Mouse (Mus musculus) forebrain, embryonic 14.5 days (tissue): ENCODE measurements around the gene Mvb12b. TPM values are rescaled to one million over a fixed set of nuclear protein-coding genes. Genes with fewer than 3 reads are reported as not detected.

ENCODE experiments used
- polyA plus RNA-seq: library from polyadenylated mRNA; unstranded; fragments of >200 nt; fragmentation: Nextera tagmentation; extraction: Ambion mirVana; gene quantifications from 2 replicates; pipeline ENCODE4 v1.2.1, GENCODE M21; 2014

The Mvb12b gene
- polyA plus RNA-seq, 1 experiment from 2014 or later: 49.5 TPM

Other genes with a start within 250 kb of the Mvb12b start
- gene Lmx1b, start 247.4 kb downstream of the Mvb12b start, polyA plus RNA-seq: 0.34 and 0.40 TPM in 2 replicates